Mouse (Mus musculus) lung, postnatal 0 days (tissue): Measurements from ENCODE around the gene Anks1.

Source experiments
- CTCF ChIP-seq: IDR thresholded peaks from 2 replicates; pipeline ENCODE4 v1.5.1; 2016; ENCODE audit warnings: antibody characterized with exemption, mild to moderate bottlenecking
- EP300 ChIP-seq: IDR thresholded peaks from 2 replicates; pipeline ENCODE4 v1.6.1; 2016; ENCODE audit warnings: antibody characterized with exemption, mild to moderate bottlenecking, control low read depth

GRCm38 (mm10) chr17:28050210-28050609, 141.1 kb downstream of the Anks1 start:
- no peak for TF ChIP-seq CTCF
- no peak for TF ChIP-seq EP300
